Mouse (Mus musculus) kidney, adult 8-10 months (tissue): Measurements from ENCODE around the gene Tmem237.

Source experiments
- DNase-seq, 2 experiments: peaks; one replicate each; pipeline ENCODE4 v3.0.0; 2022

Tmem237 gene

GRCm38 (mm10) chr1:59119720-59120457 is at the start of gene Tmem237:
Tmem237 (minus strand) TSS chr1:59120408.
- DNase-seq, result peak; percentile 87 to 89

DNA sequence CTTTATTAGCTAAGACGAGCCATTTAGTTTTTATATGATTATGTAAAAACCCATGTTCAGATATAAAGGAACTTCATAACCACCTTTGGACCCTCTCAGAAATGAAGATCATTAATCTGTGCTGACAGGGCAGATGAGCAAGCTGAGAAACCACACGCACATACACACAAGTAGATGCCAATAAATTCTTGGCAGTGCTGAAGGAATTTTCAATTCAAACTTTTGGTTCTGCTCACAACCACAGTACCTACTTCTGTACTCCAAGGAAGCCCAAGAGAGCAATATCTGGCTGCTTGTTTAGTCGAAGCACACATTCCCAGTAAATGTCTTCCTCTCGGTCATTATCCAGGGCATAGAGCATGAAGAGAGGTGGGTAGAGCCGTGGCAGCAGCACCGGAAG is 49.4 kb upstream of the Tmem237 start:
- peak in 1 of 2 experiments; percentile 16 for DNase-seq

- peak in 1 of 2 experiments; percentile 38 for DNase-seq
These were observed 48.3 kb upstream of the Tmem237 start for GRCm38 (mm10) chr1:59168556-59168955.

DNA sequence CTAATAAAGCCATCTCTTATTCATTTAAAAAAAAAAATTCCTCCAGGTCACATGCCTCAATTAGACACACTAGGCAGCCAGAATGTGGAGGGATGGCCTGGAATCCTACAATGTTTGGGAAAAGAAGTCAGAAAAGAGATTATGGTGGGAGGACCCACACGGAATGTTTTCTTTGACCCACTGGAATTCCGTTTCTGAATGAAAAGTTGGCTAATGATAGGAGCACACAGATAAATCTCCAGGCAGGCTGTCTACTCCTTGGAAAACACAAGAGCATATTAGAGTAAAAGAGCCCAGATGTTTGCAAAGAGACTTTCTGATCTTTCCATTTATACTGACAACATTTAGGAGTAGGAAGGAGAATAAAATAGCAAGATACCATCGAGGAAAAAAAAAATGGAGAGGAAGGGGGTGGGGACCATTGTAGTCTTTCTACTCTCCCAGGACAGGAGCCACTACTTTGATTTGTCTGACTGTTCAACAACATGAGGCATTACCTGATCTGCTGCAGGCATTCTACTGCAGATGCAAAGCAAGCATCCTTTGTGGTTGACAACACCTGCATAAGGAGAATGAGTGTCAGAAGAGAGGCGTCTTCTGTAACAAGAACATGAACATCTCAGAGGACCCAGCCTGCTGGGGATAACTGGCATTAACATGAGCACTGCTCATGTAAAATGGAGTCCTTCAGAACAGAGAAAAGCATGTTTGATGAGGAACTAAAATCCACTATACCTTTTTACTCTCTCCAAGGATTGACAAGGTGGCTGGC is 47.6 kb upstream of the Tmem237 start:
- no peak for DNase-seq

DNA sequence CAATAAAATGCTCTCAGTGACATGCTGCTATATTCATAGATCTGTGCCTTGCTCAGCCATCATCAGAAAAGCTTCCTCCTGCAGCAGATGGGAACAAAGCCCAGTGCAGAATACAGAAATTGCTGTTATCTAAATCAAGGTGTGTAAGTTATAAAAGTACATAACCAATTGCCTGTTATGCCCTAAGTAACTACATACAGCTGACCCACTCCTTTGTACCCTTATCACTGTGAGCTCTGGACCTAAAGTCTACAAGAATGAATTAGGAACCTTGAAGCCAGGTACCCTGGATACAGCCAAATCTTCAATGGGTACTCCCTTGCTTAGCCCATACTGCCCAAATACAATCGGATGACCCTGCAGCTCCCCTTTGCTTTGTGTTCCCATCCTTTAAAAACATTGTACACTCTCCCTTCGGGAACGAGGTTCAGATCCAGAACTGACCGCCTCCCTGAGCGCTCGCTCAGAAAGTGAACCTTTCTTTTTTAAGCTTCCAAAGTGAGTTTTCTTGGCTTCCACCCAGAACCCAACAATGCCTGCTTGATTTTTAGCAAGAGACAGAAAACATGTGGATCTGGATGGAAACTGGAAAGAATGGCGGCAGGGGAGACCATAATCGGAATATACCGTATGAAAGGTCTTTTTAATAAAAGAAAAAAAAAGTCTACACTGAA is 46.2 kb upstream of the Tmem237 start:
- DNase-seq, result peak in 1 of 2 experiments; percentile 42

GRCm38 (mm10) chr1:59163918-59164317 is 43.7 kb upstream of the Tmem237 start:
- DNase-seq, result no peak

DNA sequence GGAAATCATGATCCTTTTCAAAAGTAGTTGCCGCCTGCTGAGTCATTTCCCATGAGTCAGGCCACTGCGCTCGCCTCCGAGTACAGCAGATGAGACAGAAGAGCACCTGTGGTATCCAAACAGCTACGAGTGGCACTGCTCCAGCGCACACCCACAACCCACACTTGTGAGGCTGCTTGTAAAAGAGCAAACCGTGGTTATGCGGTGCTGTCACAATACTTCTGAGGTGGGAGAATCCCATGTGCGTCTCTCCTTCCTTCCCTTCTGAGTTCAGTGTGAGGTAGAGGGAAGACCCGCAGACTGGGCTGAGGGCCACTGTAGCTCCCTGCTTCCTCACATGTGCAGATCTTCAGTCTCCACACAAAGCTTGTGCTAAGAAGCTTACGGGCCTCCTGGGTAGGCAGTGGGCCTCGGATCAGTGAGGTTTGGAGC is 42.8 kb upstream of the Tmem237 start, which contains the start of gene Mpp4:
TSS of gene Mpp4 (minus strand) at position 360 of the 432 bp plus-strand sequence.
- DNase-seq, result no peak

GRCm38 (mm10) chr1:59162309-59163024 is 42.3 kb upstream of the Tmem237 start:
- DNase-seq, result no peak

GRCm38 (mm10) chr1:59161396-59161795 is 41.2 kb upstream of the Tmem237 start:
- no peak for DNase-seq

GRCm38 (mm10) chr1:59160871-59161270 is 40.7 kb upstream of the Tmem237 start:
- DNase-seq, result peak; percentile 55 to 63

DNA sequence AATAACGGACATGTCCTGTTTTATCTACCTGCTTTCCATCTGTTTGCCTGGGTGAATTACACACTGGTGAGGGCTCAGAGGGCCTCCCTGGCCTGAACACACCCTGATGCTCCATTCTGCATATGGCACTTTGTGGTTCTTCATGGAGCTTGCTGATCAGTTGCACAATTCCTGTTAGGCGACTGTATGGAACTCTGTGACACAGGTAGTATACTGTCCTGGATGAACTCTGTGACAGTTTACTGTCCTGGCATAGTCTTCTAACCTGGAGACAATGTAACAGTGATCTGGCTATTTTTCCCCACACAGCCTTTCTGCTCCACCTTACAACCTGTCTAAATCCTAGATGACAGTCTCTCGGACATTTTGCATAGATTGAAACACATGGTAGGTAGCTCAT is 38.9 kb upstream of the Tmem237 start:
- no peak for DNase-seq

DNA sequence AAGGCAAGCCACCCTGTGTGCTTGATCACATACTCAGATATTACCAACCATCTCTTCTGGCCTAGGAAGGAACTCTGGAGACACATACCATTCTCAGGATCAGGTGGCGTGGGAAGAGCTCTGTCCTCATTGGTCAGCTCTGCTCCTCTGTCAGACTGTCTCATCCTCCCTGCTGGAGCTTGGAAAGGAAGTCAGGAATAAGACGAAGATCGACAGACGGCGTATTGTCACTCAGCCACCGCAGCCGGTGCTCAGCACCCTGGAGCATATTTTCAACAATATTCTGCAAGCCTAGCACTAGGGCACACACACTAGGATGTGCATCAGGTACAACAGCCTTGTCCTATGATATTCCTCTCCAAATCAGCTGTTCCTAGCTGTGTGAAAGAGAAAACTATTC is 38.3 kb upstream of the Tmem237 start:
- DNase-seq, result no peak

- peak; percentile 79 to 82 for DNase-seq
These were observed 37.6 kb upstream of the Tmem237 start for GRCm38 (mm10) chr1:59157846-59158245.

DNA sequence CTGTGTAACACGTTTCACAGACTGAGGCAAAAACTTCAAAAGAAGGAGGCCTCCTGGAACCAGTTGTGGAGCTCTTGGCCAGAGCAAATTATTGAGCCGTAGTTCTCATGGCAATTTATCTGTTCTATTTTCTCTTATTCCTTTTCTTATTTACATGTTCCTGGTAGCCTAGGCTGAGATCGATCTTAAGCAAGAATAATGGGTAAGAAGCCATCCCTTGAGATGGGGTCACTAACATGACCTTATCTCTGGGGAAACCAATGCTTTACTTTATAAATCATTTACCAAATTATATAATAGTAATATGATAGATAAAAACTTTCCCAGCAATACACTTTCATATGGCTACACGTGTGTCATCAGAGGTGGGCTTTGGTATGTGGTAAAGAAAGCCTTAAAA is 32.1 kb upstream of the Tmem237 start:
- peak in 1 of 2 experiments; percentile 39 for DNase-seq

- no peak for DNase-seq
These were observed 30.3 kb upstream of the Tmem237 start for GRCm38 (mm10) chr1:59150542-59150941.

DNA sequence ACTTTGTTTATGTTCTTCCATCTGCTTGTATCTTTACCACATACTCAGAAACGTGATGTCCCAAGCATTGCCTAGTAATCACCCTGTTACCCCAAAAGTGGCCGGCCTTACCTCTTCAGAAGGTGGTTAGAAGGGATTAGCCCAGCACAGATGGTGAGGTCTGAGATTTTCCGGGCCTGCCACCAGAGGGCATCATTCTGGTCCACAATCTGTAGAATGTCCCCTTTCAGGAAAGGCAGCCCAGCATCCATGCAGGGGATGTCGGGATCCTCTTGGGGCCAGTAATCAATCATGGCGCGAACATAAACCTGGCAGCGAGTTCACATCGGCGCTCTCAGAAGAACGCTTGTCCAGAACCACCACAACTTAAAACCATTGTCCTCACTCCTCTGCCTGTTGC is 24.3 kb upstream of the Tmem237 start:
- DNase-seq, result peak in 1 of 2 experiments; percentile 66

DNA sequence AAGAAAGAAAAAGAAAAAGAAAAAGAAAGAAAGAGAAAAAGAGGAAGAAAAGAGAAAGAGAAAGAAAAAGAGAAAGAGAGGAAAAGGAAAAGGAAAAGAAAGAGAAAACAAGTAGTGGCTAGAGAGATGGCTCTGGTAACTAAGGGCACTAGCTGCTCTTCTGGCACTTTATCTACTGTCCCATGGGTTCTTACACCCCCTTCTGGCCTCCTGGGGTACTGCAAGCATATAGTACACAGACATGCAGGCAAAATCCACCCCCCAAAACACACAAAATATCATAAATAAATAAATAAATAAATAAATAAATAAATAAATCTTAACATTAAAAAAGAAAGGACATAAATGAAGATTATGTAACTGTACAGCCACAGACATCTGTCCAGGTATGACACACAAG is 22.6 kb upstream of the Tmem237 start:
- DNase-seq, result peak; percentile 49 to 86

DNA sequence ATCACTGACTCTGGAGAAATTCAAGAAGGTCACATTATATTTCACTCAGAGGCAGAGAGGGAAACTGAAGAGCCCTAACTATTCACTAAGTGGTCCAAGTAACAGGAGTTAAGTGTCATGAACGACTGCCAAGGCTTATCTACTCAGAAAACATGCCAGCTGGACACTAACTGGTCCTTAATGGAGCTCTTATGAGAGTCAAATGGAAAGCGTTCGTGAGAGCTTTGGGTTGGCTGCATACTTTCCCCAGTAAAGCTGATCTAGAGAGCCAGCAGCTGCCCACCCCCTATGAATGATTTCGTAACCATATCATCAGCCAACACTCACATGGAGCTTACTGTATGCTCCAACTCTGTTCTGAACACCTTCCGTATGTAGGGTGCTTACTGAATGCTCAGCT is 14.2 kb upstream of the Tmem237 start:
- no peak for DNase-seq

GRCm38 (mm10) chr1:59128879-59129278 is 8.7 kb upstream of the Tmem237 start:
- no peak for DNase-seq

DNA sequence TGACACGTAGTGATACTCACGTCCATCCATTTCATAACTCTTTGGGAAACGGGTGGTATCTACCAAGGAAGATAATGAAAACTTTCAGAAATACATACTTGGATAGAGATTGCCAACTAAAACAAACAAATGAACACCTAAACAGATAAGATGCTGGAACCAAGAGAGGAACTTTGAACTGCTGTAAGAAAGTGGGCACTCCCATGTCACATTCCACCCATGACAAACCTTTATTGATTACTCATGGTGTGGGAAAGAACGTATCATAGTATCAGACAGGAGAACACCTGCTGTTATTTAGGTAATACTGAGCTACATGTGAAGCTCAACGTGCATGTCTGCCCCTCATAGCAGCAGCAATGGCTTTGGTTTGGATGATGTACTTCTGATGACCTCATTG is 5.3 kb upstream of the Tmem237 start:
- no peak for DNase-seq

- DNase-seq, result peak; percentile 48 to 55
These were observed 9.7 kb downstream of the Tmem237 start for GRCm38 (mm10) chr1:59110524-59110923.

- peak; percentile 54 to 57 for DNase-seq
These were observed 18.1 kb downstream of the Tmem237 start for GRCm38 (mm10) chr1:59102071-59102470.

DNA sequence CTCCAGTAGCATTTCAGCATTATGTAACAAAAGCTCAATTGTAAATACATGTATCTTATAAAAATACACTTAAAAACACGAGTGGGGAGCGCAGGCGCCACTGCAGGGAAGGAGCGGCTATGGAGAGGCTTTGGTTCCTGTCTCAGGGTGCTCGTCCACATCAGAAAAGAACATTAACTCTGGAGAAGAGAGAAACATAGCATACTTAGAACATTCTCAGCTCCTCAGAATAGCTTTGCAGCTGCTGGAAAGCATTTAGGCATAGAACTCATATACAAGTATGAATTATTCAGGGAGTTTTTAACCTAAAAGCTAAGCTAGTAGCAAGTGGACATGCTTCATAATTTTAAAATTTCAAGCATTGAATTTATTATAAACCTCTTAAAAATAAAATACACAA is 19.2 kb downstream of the Tmem237 start:
- DNase-seq, result no peak
